Mouse (Mus musculus): Measurements from ENCODE around the gene Ralgps1. TPM values are rescaled to one million over a fixed set of nuclear protein-coding genes. Genes with fewer than 3 reads are reported as not detected.

The Ralgps1 gene
- polyA plus RNA-seq, 1 experiment from 2014 or later = 1.8 TPM

DNA sequence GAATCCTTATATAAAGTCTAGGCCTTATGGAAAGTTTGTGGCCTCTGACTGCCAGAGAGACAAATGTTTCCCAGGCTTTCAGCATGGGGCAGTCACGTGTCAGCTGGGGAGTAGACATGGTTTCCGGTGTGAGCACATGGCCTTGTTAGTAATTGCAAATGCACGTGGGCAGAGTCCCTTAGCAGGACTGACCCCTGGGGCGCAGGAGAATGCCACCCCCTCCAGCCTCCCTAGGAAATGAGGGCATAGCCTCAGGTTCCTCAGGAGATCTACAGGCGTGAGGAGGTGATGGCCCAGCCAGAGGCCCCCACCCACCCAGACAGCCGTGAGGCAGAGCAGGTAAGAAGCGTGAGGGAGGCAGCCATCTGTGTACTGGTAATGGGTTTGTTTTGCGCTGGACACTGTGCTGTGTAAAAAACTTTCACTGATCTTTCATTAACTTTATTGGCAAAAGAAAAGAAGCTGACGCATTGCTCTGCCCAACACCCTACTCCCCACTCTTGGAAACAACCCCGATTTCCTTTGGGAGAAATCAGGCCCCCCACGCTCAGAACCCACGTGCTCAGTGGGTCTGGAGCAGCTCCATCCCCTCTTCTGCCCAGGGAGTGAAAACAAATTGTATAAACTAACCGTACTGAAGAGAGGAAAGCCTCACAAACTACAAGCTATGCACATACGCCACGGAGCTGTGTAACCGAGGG, 191.2 kb downstream of the Ralgps1 start:
- TF ChIP-seq EP300 (IDR thresholded peaks at IDR 0.05) (no peak), CTCF (IDR thresholded peaks at IDR 0.05) (no peak)
- Histone ChIP-seq H3K9me3 (ENCODE audit: low read length) (no peaks in the 10 kb centered on the region), H3K4me2 (replicated peaks; ENCODE audit: low read depth, low read length) (no peak overlapping the region), H3K27me3 (replicated peaks; ENCODE audit: insufficient read depth, low read length) (no peaks in the 10 kb centered on the region), H3K9ac (replicated peaks; ENCODE audit: low read depth) (no peak overlapping the region), H3K4me1 (ENCODE audit: insufficient read depth, low read depth, low read length) (no peaks in the 10 kb centered on the region), H3K36me3 (ENCODE audit: insufficient read depth, low read length) (no peaks in the 10 kb centered on the region), H3K4me3 (ENCODE audit: low read depth, low read length) (no peak overlapping the region), H3K27ac (ENCODE audit: low read length) (no peak overlapping the region)
- peak; percentile 49 for DNase-seq (ENCODE audit: low spot score)
- ATAC-seq = peak; percentile 53
- 55% methylated on average over 16 of the region's 16 CpGs for WGBS

DNA sequence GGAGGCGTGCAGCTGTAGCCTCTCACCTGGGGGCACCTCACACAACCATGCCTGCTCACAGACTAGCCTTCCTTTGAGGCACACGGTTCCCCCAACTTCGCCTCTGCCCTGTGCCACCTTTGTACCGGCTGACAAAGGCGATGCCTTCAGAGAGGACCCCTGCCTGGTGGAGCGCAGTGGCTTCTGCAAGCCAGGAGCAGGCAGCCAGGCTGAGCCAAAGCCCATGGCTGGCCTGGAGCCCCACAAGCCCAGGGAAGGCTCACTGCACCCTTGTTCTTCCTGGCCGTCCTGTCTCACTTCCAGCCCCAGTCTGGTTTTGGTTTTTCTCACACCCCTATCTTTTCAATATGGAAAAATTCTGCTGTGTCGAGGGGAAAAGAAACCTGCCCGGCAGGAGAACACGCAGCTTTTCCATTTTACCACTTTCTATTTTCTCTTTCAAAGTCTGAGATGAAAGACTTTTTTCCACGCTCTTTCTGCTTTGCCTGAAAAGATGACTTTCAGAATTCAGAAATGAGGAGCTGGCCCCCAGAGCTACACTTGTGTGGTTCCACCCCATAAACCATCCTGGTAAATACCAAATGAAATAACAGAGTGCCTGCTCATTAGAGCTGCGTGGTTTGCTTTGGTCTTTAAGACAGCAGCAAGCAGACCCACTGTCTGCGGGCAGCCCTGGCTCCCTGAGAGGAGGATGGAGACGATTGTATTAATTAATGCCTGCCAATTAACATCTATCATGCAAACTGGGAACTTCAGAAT, 191.9 kb downstream of the Ralgps1 start:
- no peaks in the 10 kb centered on the region for H3K36me3 ChIP-seq (ENCODE audit: insufficient read depth, low read length)
- no peak overlapping the region for H3K4me2 ChIP-seq (replicated peaks; ENCODE audit: low read depth, low read length)
- H3K9me3 ChIP-seq (ENCODE audit: low read length) = no peaks in the 10 kb centered on the region
- DNase-seq (ENCODE audit: low spot score) (no peak), ATAC-seq (no peak)
- no peaks in the 10 kb centered on the region for H3K27me3 ChIP-seq (replicated peaks; ENCODE audit: insufficient read depth, low read length)
- no peaks in the 10 kb centered on the region for H3K4me1 ChIP-seq (ENCODE audit: insufficient read depth, low read depth, low read length)
- TF ChIP-seq EP300 (IDR thresholded peaks at IDR 0.05) (no peak), CTCF (IDR thresholded peaks at IDR 0.05) (no peak)
- H3K4me3 ChIP-seq (ENCODE audit: low read depth, low read length) = no peak overlapping the region
- no peak overlapping the region for H3K9ac ChIP-seq (replicated peaks; ENCODE audit: low read depth)
- 87% methylated on average over 14 of the region's 14 CpGs for WGBS
- no peak overlapping the region for H3K27ac ChIP-seq (ENCODE audit: low read length)

DNA sequence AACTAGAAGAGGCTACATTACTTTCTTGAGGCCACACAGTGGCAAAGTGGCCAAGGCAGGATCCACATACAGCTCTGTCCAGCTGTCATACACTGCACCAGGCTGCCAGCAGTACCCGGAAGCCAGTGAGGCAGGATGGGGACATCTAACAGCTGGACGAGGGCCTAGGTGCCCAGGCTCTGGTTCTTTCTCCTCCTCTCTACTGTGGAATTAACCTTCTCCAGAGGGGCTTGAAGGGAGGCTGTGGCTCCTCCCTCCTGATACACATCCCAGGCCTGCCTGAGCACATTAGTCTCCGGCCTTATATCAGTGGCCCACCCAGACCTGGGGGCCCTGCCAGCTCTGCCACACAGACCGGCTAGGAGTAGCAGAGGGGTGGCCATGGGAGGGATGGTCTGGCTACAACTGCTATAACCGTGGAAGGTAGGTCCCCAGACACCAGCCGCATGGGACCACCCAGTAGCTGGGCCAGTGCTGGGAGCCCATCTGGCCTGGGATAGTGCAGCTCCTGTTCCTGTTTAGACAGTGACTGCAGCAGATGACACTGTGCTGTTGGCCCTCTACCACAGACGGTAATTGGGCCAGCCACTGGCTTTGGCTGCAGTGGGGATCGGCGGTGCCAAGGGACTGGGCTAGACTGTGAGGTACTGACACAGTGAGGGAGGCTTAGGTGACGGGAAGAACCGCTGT, 192.9 kb downstream of the Ralgps1 start:
- DNase-seq (ENCODE audit: low spot score) (no peak), ATAC-seq (peak; percentile 36; the same call in 1 of the 2 replicates)
- 67% methylated on average over 11 of the region's 11 CpGs for WGBS
- H3K9me3 ChIP-seq (ENCODE audit: low read length) = no peaks in the 10 kb centered on the region
- H3K9ac ChIP-seq (replicated peaks; ENCODE audit: low read depth) = no peak overlapping the region
- H3K4me2 ChIP-seq (replicated peaks; ENCODE audit: low read depth, low read length) = no peak overlapping the region
- H3K4me1 ChIP-seq (ENCODE audit: insufficient read depth, low read depth, low read length) = no peaks in the 10 kb centered on the region
- H3K27me3 ChIP-seq (replicated peaks; ENCODE audit: insufficient read depth, low read length) = no peaks in the 10 kb centered on the region
- H3K36me3 ChIP-seq (ENCODE audit: insufficient read depth, low read length) = no peaks in the 10 kb centered on the region
- no peak overlapping the region for H3K4me3 ChIP-seq (ENCODE audit: low read depth, low read length)
- no peak overlapping the region for H3K27ac ChIP-seq (ENCODE audit: low read length)
- TF ChIP-seq EP300 (IDR thresholded peaks at IDR 0.05) = no peak
- TF ChIP-seq CTCF (IDR thresholded peaks at IDR 0.05) = no peak

DNA sequence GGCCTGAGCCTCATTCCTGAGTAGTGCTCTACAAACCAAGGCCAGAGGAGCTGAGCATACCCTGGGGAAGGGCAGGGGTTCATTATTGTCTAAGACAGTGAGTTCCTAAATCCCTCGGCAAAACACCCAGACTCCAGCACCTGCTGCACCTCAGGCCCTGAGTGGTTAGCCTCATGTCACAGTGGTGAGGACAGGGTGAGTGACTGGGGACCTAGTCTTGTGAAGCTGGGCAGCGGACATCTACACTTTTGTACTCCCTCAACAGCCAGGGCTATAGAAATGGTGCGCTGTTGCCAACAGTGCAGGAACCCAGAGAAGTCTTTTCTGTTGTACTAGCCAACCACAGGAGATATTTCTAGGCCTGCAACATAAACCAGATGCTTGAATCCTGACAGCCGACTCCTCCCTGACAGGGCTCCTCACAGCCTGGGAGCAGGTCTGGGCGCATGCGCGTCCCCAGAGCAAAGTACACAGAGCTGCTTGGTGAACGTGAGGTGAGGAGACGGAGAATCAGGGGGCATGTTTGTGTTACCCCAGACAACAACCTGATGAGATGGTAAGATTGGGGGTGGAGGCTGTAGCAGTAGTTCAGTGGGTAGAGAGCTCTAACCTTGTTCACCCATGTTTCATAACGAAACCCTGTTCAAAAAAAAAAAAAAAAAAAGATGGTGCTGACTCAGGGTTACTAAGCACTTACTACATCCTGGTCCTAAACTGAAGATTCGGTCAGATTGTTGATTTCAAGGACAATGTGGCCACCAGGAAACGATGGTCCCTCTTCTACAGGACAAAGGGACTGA, 193.6 kb downstream of the Ralgps1 start:
- no peak for TF ChIP-seq CTCF (IDR thresholded peaks at IDR 0.05)
- no peak for TF ChIP-seq EP300 (IDR thresholded peaks at IDR 0.05)
- H3K27me3 ChIP-seq (replicated peaks; ENCODE audit: insufficient read depth, low read length) = no peaks in the 10 kb centered on the region
- no peaks in the 10 kb centered on the region for H3K4me1 ChIP-seq (ENCODE audit: insufficient read depth, low read depth, low read length)
- H3K4me2 ChIP-seq (replicated peaks; ENCODE audit: low read depth, low read length) = no peak overlapping the region
- DNase-seq (ENCODE audit: low spot score) (no peak), ATAC-seq (no peak)
- H3K27ac ChIP-seq (ENCODE audit: low read length) = no peak overlapping the region
- no peak overlapping the region for H3K9ac ChIP-seq (replicated peaks; ENCODE audit: low read depth)
- 67% methylated on average over 12 of the region's 12 CpGs for WGBS
- H3K4me3 ChIP-seq (ENCODE audit: low read depth, low read length) = no peak overlapping the region
- H3K9me3 ChIP-seq (ENCODE audit: low read length) = no peaks in the 10 kb centered on the region
- no peaks in the 10 kb centered on the region for H3K36me3 ChIP-seq (ENCODE audit: insufficient read depth, low read length)

DNA sequence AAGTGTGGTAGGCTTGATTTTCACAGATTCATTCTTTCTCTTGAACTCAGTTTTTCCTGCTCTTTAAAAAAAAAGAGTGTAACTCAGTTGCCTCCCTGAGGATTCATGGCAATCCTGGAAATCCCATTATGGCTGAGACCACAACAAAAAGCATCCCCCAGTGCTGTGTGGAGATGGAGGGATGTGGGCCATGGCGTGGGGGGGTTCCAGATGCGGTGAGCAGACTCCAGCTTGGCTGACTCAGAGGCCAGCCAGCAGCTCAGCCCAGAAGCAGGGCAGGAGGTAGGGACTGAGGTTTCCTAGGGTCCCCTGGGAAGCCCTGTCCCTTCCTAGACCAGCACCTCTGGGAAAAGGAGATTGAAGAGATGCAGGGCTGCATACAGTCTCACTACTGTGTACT, 194.4 kb downstream of the Ralgps1 start:
- WGBS = 85% methylated on average over 2 of the region's 2 CpGs
- no peaks in the 10 kb centered on the region for H3K9me3 ChIP-seq (ENCODE audit: low read length)
- no peaks in the 10 kb centered on the region for H3K36me3 ChIP-seq (ENCODE audit: insufficient read depth, low read length)
- H3K9ac ChIP-seq (replicated peaks; ENCODE audit: low read depth) = no peak overlapping the region
- no peak overlapping the region for H3K4me2 ChIP-seq (replicated peaks; ENCODE audit: low read depth, low read length)
- H3K27ac ChIP-seq (ENCODE audit: low read length) = no peak overlapping the region
- H3K4me1 ChIP-seq (ENCODE audit: insufficient read depth, low read depth, low read length) = no peaks in the 10 kb centered on the region
- ATAC-seq (no peak), DNase-seq (ENCODE audit: low spot score) (no peak)
- H3K4me3 ChIP-seq (ENCODE audit: low read depth, low read length) = no peak overlapping the region
- TF ChIP-seq CTCF (IDR thresholded peaks at IDR 0.05) (no peak), EP300 (IDR thresholded peaks at IDR 0.05) (no peak)
- no peaks in the 10 kb centered on the region for H3K27me3 ChIP-seq (replicated peaks; ENCODE audit: insufficient read depth, low read length)

DNA sequence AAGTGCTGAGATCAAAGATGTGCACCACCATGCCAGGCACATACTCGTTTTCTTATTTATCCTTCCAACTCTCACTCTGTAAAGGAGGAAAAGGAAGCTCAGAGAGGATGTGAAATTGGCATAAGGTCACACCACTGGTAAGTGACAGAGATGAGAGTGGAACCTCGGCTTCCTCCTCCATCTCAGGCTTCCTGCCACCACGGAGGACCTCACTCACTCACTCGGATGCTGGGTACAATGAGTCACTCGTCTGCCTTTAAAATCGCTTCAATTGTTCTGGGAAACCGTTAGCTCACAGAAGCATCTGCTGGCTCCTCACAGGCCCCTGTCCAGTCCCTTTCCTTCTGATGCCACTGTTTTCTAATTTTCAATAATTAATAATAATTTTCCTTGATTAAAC, 194.8 kb downstream of the Ralgps1 start:
- ATAC-seq (no peak), DNase-seq (ENCODE audit: low spot score) (no peak)
- Histone ChIP-seq H3K27me3 (replicated peaks; ENCODE audit: insufficient read depth, low read length) (no peaks in the 10 kb centered on the region), H3K9ac (replicated peaks; ENCODE audit: low read depth) (no peak overlapping the region), H3K36me3 (ENCODE audit: insufficient read depth, low read length) (no peaks in the 10 kb centered on the region), H3K4me2 (replicated peaks; ENCODE audit: low read depth, low read length) (no peak overlapping the region), H3K4me1 (ENCODE audit: insufficient read depth, low read depth, low read length) (no peaks in the 10 kb centered on the region), H3K27ac (ENCODE audit: low read length) (no peak overlapping the region), H3K4me3 (ENCODE audit: low read depth, low read length) (no peak overlapping the region), H3K9me3 (ENCODE audit: low read length) (no peaks in the 10 kb centered on the region)
- no peak for TF ChIP-seq EP300 (IDR thresholded peaks at IDR 0.05)
- TF ChIP-seq CTCF (IDR thresholded peaks at IDR 0.05) = no peak
- 46% methylated on average over 7 of the region's 7 CpGs for whole genome bisulfite sequencing
